Mouse (Mus musculus) embryonic facial prominence, embryonic 14.5 days (tissue): Measurements from ENCODE around the gene Thada. TPM values are rescaled to one million over a fixed set of nuclear protein-coding genes. Genes with fewer than 3 reads are reported as not detected.
A peak's percentile ranks its signal among the peaks of the same experiment; 100 is the strongest.

Experiments used
- ATAC-seq: fragments of 200-750 bp; cut with Nextera tagmentation; 2 replicates; pipeline ENCODE4 v1.8.0; 2017; ENCODE audit warnings: low read depth, moderate number of reproducible peaks, moderate TSS enrichment
- DNase-seq: peaks from one replicate; pipeline ENCODE4 v3.0.0-alpha.2; 2015; ENCODE audit warnings: low spot score
- H3K27ac ChIP-seq: fragments of 300-500 bp; sonication (generic); replicated peaks from 2 replicates; pipeline ENCODE4 v1.5.1; 2014; ENCODE audit warnings: low read depth, mild to moderate bottlenecking, low read length, moderate library complexity
- H3K27me3 ChIP-seq: fragments of 300-500 bp; sonication (generic); replicated peaks from 2 replicates; pipeline ENCODE4 v1.6.1; 2014; ENCODE audit warnings: low read length; ENCODE audit not compliant: control insufficient read depth, insufficient read depth
- H3K36me3 ChIP-seq: fragments of 300-500 bp; sonication (generic); 2 replicates; pipeline ENCODE4 v1.6.1; 2014; ENCODE audit warnings: low read length, mixed read lengths; ENCODE audit not compliant: control insufficient read depth, insufficient read depth
- H3K4me1 ChIP-seq: fragments of 300-500 bp; sonication (generic); 2 replicates; pipeline ENCODE4 v1.6.1; 2014; ENCODE audit warnings: antibody characterized with exemption, low read length; ENCODE audit not compliant: control insufficient read depth, insufficient read depth
- H3K4me2 ChIP-seq: fragments of 300-500 bp; sonication (generic); 2 replicates; pipeline ENCODE4 v1.6.1; 2014; ENCODE audit warnings: low read depth, mild to moderate bottlenecking, low read length, moderate library complexity, mixed read lengths
- H3K4me3 ChIP-seq: fragments of 300-500 bp; sonication (generic); 2 replicates; pipeline ENCODE4 v1.5.1; 2014; ENCODE audit warnings: low read depth, mild to moderate bottlenecking, low read length
- H3K9ac ChIP-seq: fragments of 300-500 bp; sonication (generic); 2 replicates; pipeline ENCODE4 v1.6.1; 2014; ENCODE audit warnings: low read depth, mild to moderate bottlenecking, low read length, moderate library complexity, mixed read lengths
- H3K9me3 ChIP-seq: fragments of 300-500 bp; sonication (generic); 2 replicates; pipeline ENCODE4 v1.6.1; 2016; ENCODE audit warnings: low read length; ENCODE audit not compliant: control insufficient read depth
- WGBS: fragments of 180-500 bp; shearing (Covaris S2); extraction: QIAGEN DNeasy Blood & Tissue Kit; methylation state at CpG from one replicate; pipeline ENCODE4 v1.1.7; 2014; 5-methylcytosine and 5-hydroxymethylcytosine counted together
- polyA plus RNA-seq: library from polyadenylated mRNA; unstranded; fragments of >200 nt; fragmentation: Nextera tagmentation; extraction: Ambion mirVana; gene quantifications from 2 replicates; pipeline ENCODE4 v1.2.1, GENCODE M21; 2014

The Thada gene
- polyA plus RNA-seq, 1 experiment from 2014 or later, result 6.2 TPM

GRCm38 (mm10) chr17:84502341-84502740 is 36.3 kb upstream of the Thada start:
- no peaks in the 10 kb centered on the region for H3K9me3 ChIP-seq
- H3K27ac ChIP-seq, result no peak overlapping the region
- no peak overlapping the region for H3K4me3 ChIP-seq
- H3K9ac ChIP-seq, result no peak overlapping the region
- DNase-seq, result no peak
- no peaks in the 10 kb centered on the region for H3K36me3 ChIP-seq
- no peak for ATAC-seq
- no peak overlapping the region for H3K4me2 ChIP-seq
- 71% methylated on average over 3 of the region's 3 CpGs for WGBS
- no peaks in the 10 kb centered on the region for H3K4me1 ChIP-seq
- H3K27me3 ChIP-seq, result no peaks in the 10 kb centered on the region

GRCm38 (mm10) chr17:84498639-84499038 is 32.6 kb upstream of the Thada start:
- no peaks in the 10 kb centered on the region for H3K27me3 ChIP-seq
- peak; percentile 89 for DNase-seq
- peak; percentile 88 for ATAC-seq
- no peak overlapping the region for H3K9ac ChIP-seq
- peak overlapping the region; percentile 70 for H3K27ac ChIP-seq
- H3K4me2 ChIP-seq, result no peak overlapping the region
- no peaks in the 10 kb centered on the region for H3K36me3 ChIP-seq
- H3K9me3 ChIP-seq, result no peaks in the 10 kb centered on the region
- no peak overlapping the region for H3K4me3 ChIP-seq
- 53% methylated on average over 5 of the region's 5 CpGs for WGBS
- no peaks in the 10 kb centered on the region for H3K4me1 ChIP-seq

- H3K27me3 ChIP-seq, result no peaks in the 10 kb centered on the region
- peak overlapping the region; percentile 35; the same call in 1 of the 2 replicates for H3K27ac ChIP-seq
- ATAC-seq (peak; percentile 4; the same call in 1 of the 2 replicates), DNase-seq (no peak)
- 44% methylated on average over 3 of the region's 3 CpGs for WGBS
- no peak overlapping the region for H3K9ac ChIP-seq
- no peaks in the 10 kb centered on the region for H3K4me1 ChIP-seq
- no peaks in the 10 kb centered on the region for H3K9me3 ChIP-seq
- no peak overlapping the region for H3K4me3 ChIP-seq
- no peak overlapping the region for H3K4me2 ChIP-seq
- H3K36me3 ChIP-seq, result no peaks in the 10 kb centered on the region
These were observed 32.1 kb upstream of the Thada start for GRCm38 (mm10) chr17:84497972-84498604.

- 68% methylated on average over 2 of the region's 2 CpGs for WGBS
- DNase-seq (no peak), ATAC-seq (no peak)
- Histone ChIP-seq H3K27ac (no peak overlapping the region), H3K4me1 (no peaks in the 10 kb centered on the region), H3K27me3 (no peaks in the 10 kb centered on the region), H3K9ac (no peak overlapping the region), H3K4me2 (no peak overlapping the region), H3K4me3 (no peak overlapping the region), H3K36me3 (no peaks in the 10 kb centered on the region), H3K9me3 (no peaks in the 10 kb centered on the region)
These were observed 31.6 kb upstream of the Thada start for GRCm38 (mm10) chr17:84497559-84497958.

- 84% methylated on average over 5 of the region's 5 CpGs for WGBS
- ATAC-seq (no peak), DNase-seq (no peak)
- Histone ChIP-seq H3K9ac (no peak overlapping the region), H3K4me1 (no peaks in the 10 kb centered on the region), H3K36me3 (no peaks in the 10 kb centered on the region), H3K27me3 (no peaks in the 10 kb centered on the region), H3K4me2 (no peak overlapping the region), H3K27ac (no peak overlapping the region), H3K9me3 (no peaks in the 10 kb centered on the region), H3K4me3 (no peak overlapping the region)
These were observed 31.0 kb upstream of the Thada start for GRCm38 (mm10) chr17:84497026-84497425.

- DNase-seq (no peak), ATAC-seq (no peak)
- Histone ChIP-seq H3K27me3 (no peaks in the 10 kb centered on the region), H3K36me3 (no peaks in the 10 kb centered on the region), H3K9ac (no peak overlapping the region), H3K4me2 (no peak overlapping the region), H3K4me3 (no peak overlapping the region), H3K4me1 (no peaks in the 10 kb centered on the region), H3K27ac (no peak overlapping the region), H3K9me3 (peaks cover 5% of the 10 kb centered on the region; the same call in 1 of the 2 replicates)
- 30% methylated on average over 5 of the region's 5 CpGs for WGBS
These were observed 26.4 kb upstream of the Thada start for GRCm38 (mm10) chr17:84492255-84492880.

GRCm38 (mm10) chr17:84487415-84487814 is 21.4 kb upstream of the Thada start:
- ATAC-seq (no peak), DNase-seq (no peak)
- Histone ChIP-seq H3K4me3 (no peak overlapping the region), H3K4me2 (no peak overlapping the region), H3K4me1 (no peaks in the 10 kb centered on the region), H3K36me3 (no peaks in the 10 kb centered on the region), H3K9me3 (peaks cover 5% of the 10 kb centered on the region; the same call in 1 of the 2 replicates), H3K9ac (no peak overlapping the region), H3K27me3 (no peaks in the 10 kb centered on the region), H3K27ac (no peak overlapping the region)
- WGBS, result 54% methylated on average over 2 of the region's 2 CpGs

- H3K4me2 ChIP-seq, result no peak overlapping the region
- H3K27ac ChIP-seq, result no peak overlapping the region
- no peaks in the 10 kb centered on the region for H3K9me3 ChIP-seq
- ATAC-seq (no peak), DNase-seq (no peak)
- no peaks in the 10 kb centered on the region for H3K27me3 ChIP-seq
- no peak overlapping the region for H3K4me3 ChIP-seq
- H3K36me3 ChIP-seq, result no peaks in the 10 kb centered on the region
- H3K4me1 ChIP-seq, result no peaks in the 10 kb centered on the region
- WGBS, result 54% methylated on average over 6 of the region's 6 CpGs
- H3K9ac ChIP-seq, result no peak overlapping the region
These were observed 17.8 kb upstream of the Thada start for GRCm38 (mm10) chr17:84483673-84484320.
